Mouse (Mus musculus) cerebellum, adult 9-10 months (tissue): ENCODE results near the gene Npnt.
A peak's percentile ranks its signal among the peaks of the same experiment; 100 is the strongest.

ENCODE experiments used
- DNase-seq: peaks from one replicate; pipeline ENCODE4 v3.0.0; 2022

Gene Npnt

DNA sequence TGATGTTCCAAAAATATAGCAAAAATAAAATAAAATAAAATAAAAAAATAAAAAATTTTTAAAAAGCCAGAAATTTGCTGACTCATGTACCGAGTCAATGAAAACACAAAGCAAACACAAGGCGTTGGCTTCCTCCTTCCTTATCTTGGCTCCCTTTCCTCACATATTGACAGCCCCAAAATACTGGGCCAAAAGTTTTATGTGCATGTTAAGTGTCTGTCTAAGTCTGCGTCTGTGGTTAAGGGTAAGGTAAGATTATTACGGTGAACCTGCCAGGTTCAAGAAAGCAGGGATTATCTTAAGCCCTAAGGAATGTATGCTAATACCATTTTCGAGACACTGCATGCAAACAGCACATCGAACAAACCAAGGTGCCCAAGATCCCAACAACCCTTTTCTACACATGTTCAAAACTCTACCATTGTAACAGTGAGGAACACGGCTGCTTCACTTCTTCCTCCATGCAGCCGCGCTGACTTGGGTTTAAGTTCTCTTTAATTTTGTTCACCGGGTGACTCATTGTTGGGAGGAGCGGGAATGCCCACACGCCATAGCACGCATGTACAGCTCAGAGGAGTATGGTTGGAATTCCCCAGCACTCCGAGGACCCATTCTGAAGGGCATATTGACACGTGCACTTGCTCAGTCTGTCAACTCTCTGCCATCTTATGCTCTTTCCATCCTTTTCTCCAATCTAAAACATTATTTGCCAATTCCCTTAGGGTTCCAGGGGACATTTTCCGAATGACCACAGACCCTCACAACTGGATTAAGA, 62.8 kb downstream of the Npnt start:
- no peak for DNase-seq

- DNase-seq: no peak
Observed at GRCm38 (mm10) chr3:132886419-132887050, 63.6 kb downstream of the Npnt start.

DNA sequence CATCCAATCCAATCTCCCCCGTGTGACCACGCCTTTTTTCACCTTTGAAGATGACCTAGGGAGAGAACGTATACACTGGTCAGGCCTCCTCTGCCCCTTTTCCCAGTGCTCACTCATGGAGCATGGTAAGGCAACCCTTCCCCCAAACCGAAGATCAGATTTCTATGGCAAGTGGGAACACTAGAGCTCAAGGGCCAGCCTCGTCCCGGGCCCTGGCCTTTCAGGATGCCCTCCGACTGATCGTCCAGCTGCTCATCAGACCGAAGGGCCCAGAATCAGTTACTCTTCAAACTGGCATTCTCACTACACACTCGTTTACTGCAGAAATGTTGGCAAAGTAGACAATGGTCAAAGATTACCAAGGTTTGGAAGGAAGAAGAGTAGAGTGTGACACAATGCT, 65.6 kb downstream of the Npnt start:
- no peak for DNase-seq

DNA sequence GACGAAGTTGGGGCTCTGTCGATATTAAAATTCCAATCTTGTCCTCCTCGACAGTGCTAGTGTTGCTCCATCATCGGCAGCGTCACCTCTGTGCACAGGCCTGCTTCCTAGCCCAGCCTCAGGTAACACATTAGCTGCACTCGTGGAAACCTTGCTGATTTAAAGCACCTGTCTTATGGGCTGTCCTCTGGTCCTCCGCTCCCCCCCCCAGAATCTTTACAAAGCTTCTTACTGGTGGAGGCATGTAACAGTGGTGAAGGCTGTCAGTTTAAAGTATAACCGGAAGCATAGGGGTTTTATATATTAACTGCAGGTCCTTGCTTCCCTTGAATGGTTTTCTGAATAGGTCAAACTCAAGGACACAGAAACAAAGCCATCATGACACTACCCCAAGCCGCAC, 66.8 kb downstream of the Npnt start:
- no peak for DNase-seq

DNA sequence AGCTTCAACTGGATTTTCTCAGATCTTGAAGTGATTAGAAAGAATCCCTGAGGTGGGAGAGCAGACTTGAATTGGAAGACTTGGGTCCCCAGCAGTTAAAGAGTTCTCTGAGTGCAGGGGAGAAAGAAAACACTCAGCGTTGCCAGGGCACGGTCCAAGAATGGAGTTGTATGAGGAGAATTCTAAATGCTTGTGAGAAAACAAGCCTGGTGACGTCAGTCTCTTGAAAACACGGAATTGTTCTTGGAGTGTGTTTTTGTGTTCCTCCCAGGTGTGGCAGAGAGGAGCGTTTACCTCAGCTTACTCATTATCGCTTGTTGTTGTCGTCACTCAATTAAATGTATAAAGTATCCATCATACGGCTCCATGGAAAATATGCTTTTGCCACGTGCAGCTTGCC, 69.3 kb downstream of the Npnt start:
- no peak for DNase-seq

- DNase-seq: no peak
Observed at GRCm38 (mm10) chr3:132880361-132880760, 69.7 kb downstream of the Npnt start.

- DNase-seq: no peak
Observed at GRCm38 (mm10) chr3:132876933-132877676, 73.0 kb downstream of the Npnt start.

DNA sequence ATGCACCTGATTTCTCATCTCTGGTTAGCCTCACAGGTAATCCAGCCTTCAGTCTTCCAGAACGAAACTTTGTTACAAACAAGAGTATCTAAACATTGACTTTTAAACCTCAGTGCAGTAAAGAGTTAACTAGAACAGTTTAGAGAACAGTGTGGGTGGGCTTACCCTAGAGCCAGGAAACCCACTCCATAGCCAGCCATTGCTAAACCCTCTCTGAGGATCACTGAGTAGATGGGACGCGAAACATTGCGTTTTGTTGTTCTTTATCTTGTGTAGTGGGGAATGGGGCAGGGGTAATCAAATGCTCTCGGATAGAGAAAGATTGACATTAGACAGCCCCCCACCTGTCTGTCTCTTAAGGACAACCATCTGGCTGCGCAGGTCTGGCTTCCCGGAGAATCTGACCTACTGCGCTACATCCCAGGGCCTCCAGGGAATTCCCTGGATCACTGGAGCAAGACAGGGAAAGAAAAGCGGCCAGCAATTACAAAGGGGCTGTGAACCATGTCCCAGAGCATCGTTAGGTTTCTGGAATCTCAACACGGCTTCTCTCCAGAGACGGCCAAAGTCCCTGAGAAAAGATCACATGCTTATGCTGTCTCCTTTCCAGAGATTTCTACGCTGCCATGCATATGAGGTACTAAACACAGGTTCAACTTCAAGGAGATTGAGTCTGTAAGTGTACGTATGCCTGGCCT, 73.9 kb downstream of the Npnt start:
- DNase-seq: no peak

GRCm38 (mm10) chr3:132873251-132873650, 76.8 kb downstream of the Npnt start:
- DNase-seq: no peak

GRCm38 (mm10) chr3:132871318-132871904, 78.7 kb downstream of the Npnt start:
- DNase-seq: peak; percentile 15

- DNase-seq: no peak
Observed at GRCm38 (mm10) chr3:132870079-132870478, 80.0 kb downstream of the Npnt start.

GRCm38 (mm10) chr3:132868838-132869237, 81.3 kb downstream of the Npnt start:
- no peak for DNase-seq

- DNase-seq: no peak
Observed at GRCm38 (mm10) chr3:132866984-132867383, 83.1 kb downstream of the Npnt start.

GRCm38 (mm10) chr3:132865596-132865995, 84.5 kb downstream of the Npnt start:
- no peak for DNase-seq

GRCm38 (mm10) chr3:132864986-132865385, 85.1 kb downstream of the Npnt start:
- DNase-seq: no peak

DNA sequence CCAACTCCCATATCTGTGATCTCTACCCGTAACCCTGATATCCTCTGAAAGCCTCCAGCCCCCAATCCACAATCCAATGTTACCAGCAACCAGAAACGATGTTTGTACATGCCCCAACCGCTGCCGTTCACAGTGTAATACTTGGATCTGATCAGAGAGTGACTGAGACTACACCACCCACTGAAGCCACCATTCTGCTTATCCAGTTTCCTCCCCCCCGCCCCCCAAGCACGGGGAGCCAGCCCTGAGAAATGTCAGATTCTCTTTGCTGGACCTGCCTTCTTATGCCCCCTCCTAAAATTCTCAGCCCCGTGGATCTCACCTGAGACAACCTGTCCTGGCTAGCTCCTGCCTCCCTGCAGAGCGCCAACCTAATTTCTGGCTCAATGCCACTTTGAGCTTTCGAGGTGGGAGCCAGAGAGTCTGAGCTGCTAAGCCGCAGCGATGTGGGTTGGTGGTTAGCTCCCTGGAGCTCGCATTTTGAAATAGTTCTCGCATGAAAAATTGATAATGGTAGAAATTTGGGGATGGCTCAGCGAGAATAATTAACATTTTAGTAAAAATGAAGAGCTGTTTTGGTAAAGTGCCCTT, 85.7 kb downstream of the Npnt start:
- DNase-seq: no peak

DNA sequence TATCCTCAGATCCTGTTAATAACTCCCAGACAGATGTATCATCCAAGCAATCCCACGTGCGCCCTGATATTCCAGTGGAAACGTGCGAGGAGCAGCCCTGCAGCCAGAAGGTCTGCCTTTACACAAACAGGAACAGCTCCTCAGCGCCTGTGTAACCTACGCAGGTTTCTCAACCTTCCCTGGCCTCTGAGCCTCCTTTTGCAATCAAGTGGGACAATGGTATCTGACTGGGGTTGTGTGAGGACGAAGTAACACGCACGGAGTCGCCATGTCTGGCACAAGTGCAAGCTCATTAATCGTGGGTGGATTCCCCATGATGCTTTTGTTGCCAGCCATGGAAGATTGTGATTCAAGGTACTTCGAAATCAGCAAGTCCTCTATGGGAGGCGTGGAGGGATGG, 86.2 kb downstream of the Npnt start:
- DNase-seq: no peak

- no peak for DNase-seq
Observed at GRCm38 (mm10) chr3:132860796-132861195, 89.3 kb downstream of the Npnt start.

- no peak for DNase-seq
Observed at GRCm38 (mm10) chr3:132859573-132859972, 90.5 kb downstream of the Npnt start.

GRCm38 (mm10) chr3:132858849-132859248, 91.2 kb downstream of the Npnt start:
- DNase-seq: no peak

- no peak for DNase-seq
Observed at GRCm38 (mm10) chr3:132856651-132857050, 93.4 kb downstream of the Npnt start.

- DNase-seq: no peak
Observed at GRCm38 (mm10) chr3:132855458-132856212, 94.5 kb downstream of the Npnt start.
